Mouse (Mus musculus): Measurements from ENCODE around the gene Lrp5.

Lrp5 gene

GRCm38 (mm10) chr19:3707553-3707952 lies 21.2 kb upstream of the Lrp5 start:
- no peaks in the 10 kb centered on the region for H3K36me3 ChIP-seq (ENCODE audit: control insufficient read depth, insufficient read depth, low read length, poor library complexity, severe bottlenecking)
- H3K27me3 ChIP-seq (ENCODE audit: control insufficient read depth, insufficient read depth, low read length, poor library complexity, severe bottlenecking), result no peaks in the 10 kb centered on the region
- no peak for DNase-seq (ENCODE audit: low read depth, low spot score)

- peak; percentile 75 for DNase-seq (ENCODE audit: low read depth, low spot score)
- no peaks in the 10 kb centered on the region for H3K36me3 ChIP-seq (ENCODE audit: control insufficient read depth, insufficient read depth, low read length, poor library complexity, severe bottlenecking)
- H3K27me3 ChIP-seq (ENCODE audit: control insufficient read depth, insufficient read depth, low read length, poor library complexity, severe bottlenecking), result no peaks in the 10 kb centered on the region
Measured at GRCm38 (mm10) chr19:3706258-3706657, 19.9 kb upstream of the Lrp5 start.

- no peaks in the 10 kb centered on the region for H3K27me3 ChIP-seq (ENCODE audit: control insufficient read depth, insufficient read depth, low read length, poor library complexity, severe bottlenecking)
- H3K36me3 ChIP-seq (ENCODE audit: control insufficient read depth, insufficient read depth, low read length, poor library complexity, severe bottlenecking), result no peaks in the 10 kb centered on the region
- no peak for DNase-seq (ENCODE audit: low read depth, low spot score)
Measured at GRCm38 (mm10) chr19:3702460-3702859, 16.1 kb upstream of the Lrp5 start.

GRCm38 (mm10) chr19:3699508-3700438 lies 13.4 kb upstream of the Lrp5 start:
- Histone ChIP-seq H3K27me3 (ENCODE audit: control insufficient read depth, insufficient read depth, low read length, poor library complexity, severe bottlenecking) (no peaks in the 10 kb centered on the region), H3K36me3 (ENCODE audit: control insufficient read depth, insufficient read depth, low read length, poor library complexity, severe bottlenecking) (no peaks in the 10 kb centered on the region)
- DNase-seq (ENCODE audit: low read depth, low spot score), result peak; percentile 85

GRCm38 (mm10) chr19:3698035-3698434 lies 11.7 kb upstream of the Lrp5 start:
- H3K27me3 ChIP-seq (ENCODE audit: control insufficient read depth, insufficient read depth, low read length, poor library complexity, severe bottlenecking), result no peaks in the 10 kb centered on the region
- no peak for DNase-seq (ENCODE audit: low read depth, low spot score)
- no peaks in the 10 kb centered on the region for H3K36me3 ChIP-seq (ENCODE audit: control insufficient read depth, insufficient read depth, low read length, poor library complexity, severe bottlenecking)

GRCm38 (mm10) chr19:3695976-3696375 lies 9.6 kb upstream of the Lrp5 start:
- H3K27me3 ChIP-seq (ENCODE audit: control insufficient read depth, insufficient read depth, low read length, poor library complexity, severe bottlenecking), result no peaks in the 10 kb centered on the region

GRCm38 (mm10) chr19:3695471-3695870 lies 9.1 kb upstream of the Lrp5 start:
- no peaks in the 10 kb centered on the region for H3K36me3 ChIP-seq (ENCODE audit: control insufficient read depth, insufficient read depth, low read length, poor library complexity, severe bottlenecking)
- no peaks in the 10 kb centered on the region for H3K27me3 ChIP-seq (ENCODE audit: control insufficient read depth, insufficient read depth, low read length, poor library complexity, severe bottlenecking)
- DNase-seq (ENCODE audit: low read depth, low spot score), result no peak

More at GRCm38 (mm10) chr19:3695976-3696375, 9.6 kb upstream of the Lrp5 start:
- no peaks in the 10 kb centered on the region for H3K36me3 ChIP-seq (ENCODE audit: control insufficient read depth, insufficient read depth, low read length, poor library complexity, severe bottlenecking)
- DNase-seq (ENCODE audit: low read depth, low spot score), result no peak

- Histone ChIP-seq H3K36me3 (ENCODE audit: control insufficient read depth, insufficient read depth, low read length, poor library complexity, severe bottlenecking) (no peaks in the 10 kb centered on the region), H3K27me3 (ENCODE audit: control insufficient read depth, insufficient read depth, low read length, poor library complexity, severe bottlenecking) (no peaks in the 10 kb centered on the region)
- no peak for DNase-seq (ENCODE audit: low read depth, low spot score)
Measured at GRCm38 (mm10) chr19:3695006-3695405, 8.6 kb upstream of the Lrp5 start.

GRCm38 (mm10) chr19:3694476-3694875 lies 8.1 kb upstream of the Lrp5 start:
- no peaks in the 10 kb centered on the region for H3K27me3 ChIP-seq (ENCODE audit: control insufficient read depth, insufficient read depth, low read length, poor library complexity, severe bottlenecking)
- DNase-seq (ENCODE audit: low read depth, low spot score), result no peak
- H3K36me3 ChIP-seq (ENCODE audit: control insufficient read depth, insufficient read depth, low read length, poor library complexity, severe bottlenecking), result no peaks in the 10 kb centered on the region

- no peaks in the 10 kb centered on the region for H3K27me3 ChIP-seq (ENCODE audit: control insufficient read depth, insufficient read depth, low read length, poor library complexity, severe bottlenecking)
- no peak for DNase-seq (ENCODE audit: low read depth, low spot score)
- no peaks in the 10 kb centered on the region for H3K36me3 ChIP-seq (ENCODE audit: control insufficient read depth, insufficient read depth, low read length, poor library complexity, severe bottlenecking)
Measured at GRCm38 (mm10) chr19:3692414-3693145, 6.2 kb upstream of the Lrp5 start.

GRCm38 (mm10) chr19:3691337-3691736 lies 5.0 kb upstream of the Lrp5 start:
- H3K36me3 ChIP-seq (ENCODE audit: control insufficient read depth, insufficient read depth, low read length, poor library complexity, severe bottlenecking), result no peaks in the 10 kb centered on the region
- no peak for DNase-seq (ENCODE audit: low read depth, low spot score)
- no peaks in the 10 kb centered on the region; the same call in 1 of the 2 replicates for H3K27me3 ChIP-seq (ENCODE audit: control insufficient read depth, insufficient read depth, low read length, poor library complexity, severe bottlenecking)

- Histone ChIP-seq H3K27me3 (ENCODE audit: control insufficient read depth, insufficient read depth, low read length, poor library complexity, severe bottlenecking) (no peaks in the 10 kb centered on the region; the same call in 1 of the 2 replicates), H3K36me3 (ENCODE audit: control insufficient read depth, insufficient read depth, low read length, poor library complexity, severe bottlenecking) (no peaks in the 10 kb centered on the region)
- no peak for DNase-seq (ENCODE audit: low read depth, low spot score)
Measured at GRCm38 (mm10) chr19:3687676-3688171, 1.4 kb upstream of the Lrp5 start.

GRCm38 (mm10) chr19:3685611-3686214 lies 651 bp downstream of the Lrp5 start:
- H3K36me3 ChIP-seq (ENCODE audit: control insufficient read depth, insufficient read depth, low read length, poor library complexity, severe bottlenecking), result no peaks in the 10 kb centered on the region
- DNase-seq (ENCODE audit: low read depth, low spot score), result no peak
- H3K27me3 ChIP-seq (ENCODE audit: control insufficient read depth, insufficient read depth, low read length, poor library complexity, severe bottlenecking), result no peaks in the 10 kb centered on the region; the same call in 1 of the 2 replicates

- DNase-seq (ENCODE audit: low read depth, low spot score), result no peak
Measured at GRCm38 (mm10) chr19:3684957-3685580, 1.3 kb downstream of the Lrp5 start.

More at GRCm38 (mm10) chr19:3684957-3685580, 1.3 kb downstream of the Lrp5 start:
- no peaks in the 10 kb centered on the region; the same call in 1 of the 2 replicates for H3K27me3 ChIP-seq (ENCODE audit: control insufficient read depth, insufficient read depth, low read length, poor library complexity, severe bottlenecking)
- no peaks in the 10 kb centered on the region for H3K36me3 ChIP-seq (ENCODE audit: control insufficient read depth, insufficient read depth, low read length, poor library complexity, severe bottlenecking)

Measured in splenic B cell, adult 2 months (primary cell).